Mouse (Mus musculus) hindbrain, embryonic 13.5 days (tissue): ENCODE measurements around the gene A4galt. TPM values are rescaled to one million over a fixed set of nuclear protein-coding genes. Genes with fewer than 3 reads are reported as not detected.

ENCODE experiments used
- ATAC-seq: fragments of 200-750 bp; cut with Nextera tagmentation; 2 replicates; pipeline ENCODE4 v1.8.0; 2017; ENCODE audit warnings: moderate TSS enrichment; ENCODE audit not compliant: low FRiP score
- H3K27ac ChIP-seq: fragments of 300-500 bp; sonication (generic); 2 replicates; pipeline ENCODE4 v1.5.1; 2015; ENCODE audit warnings: inconsistent platforms, mild to moderate bottlenecking, moderate library complexity
- H3K27me3 ChIP-seq: fragments of 300-500 bp; sonication (generic); 2 replicates; pipeline ENCODE4 v1.6.1; 2015; ENCODE audit warnings: mild to moderate bottlenecking, inconsistent platforms
- H3K36me3 ChIP-seq: fragments of 300-500 bp; sonication (generic); 2 replicates; pipeline ENCODE4 v1.6.1; 2015; ENCODE audit warnings: mild to moderate bottlenecking, inconsistent platforms
- H3K4me1 ChIP-seq: fragments of 300-500 bp; sonication (generic); replicated peaks from 2 replicates; pipeline ENCODE4 v1.6.1; 2015; ENCODE audit warnings: inconsistent platforms
- H3K4me2 ChIP-seq: fragments of 300-500 bp; sonication (generic); 2 replicates; pipeline ENCODE4 v1.6.1; 2015; ENCODE audit warnings: inconsistent platforms, mild to moderate bottlenecking, moderate library complexity
- H3K4me3 ChIP-seq: fragments of 300-500 bp; sonication (generic); 2 replicates; pipeline ENCODE4 v1.5.1; 2015; ENCODE audit warnings: mild to moderate bottlenecking, inconsistent platforms
- H3K9ac ChIP-seq: fragments of 300-500 bp; sonication (generic); 2 replicates; pipeline ENCODE4 v1.6.1; 2015; ENCODE audit warnings: mild to moderate bottlenecking, inconsistent platforms
- H3K9me3 ChIP-seq: fragments of 300-500 bp; sonication (generic); 2 replicates; pipeline ENCODE4 v1.6.1; 2016; ENCODE audit warnings: inconsistent platforms
- WGBS: fragments of 180-500 bp; shearing (Covaris S2); methylation state at CpG from one replicate; pipeline ENCODE4 v1.1.7; 2015; 5-methylcytosine and 5-hydroxymethylcytosine counted together
- polyA plus RNA-seq: library from polyadenylated mRNA; unstranded; fragments of >200 nt; fragmentation: Nextera tagmentation; extraction: Ambion mirVana; gene quantifications from 2 replicates; pipeline ENCODE4 v1.2.1, GENCODE M21; 2015

A4galt gene
- polyA plus RNA-seq, 1 experiment from 2014 or later, result 3.0 TPM

DNA sequence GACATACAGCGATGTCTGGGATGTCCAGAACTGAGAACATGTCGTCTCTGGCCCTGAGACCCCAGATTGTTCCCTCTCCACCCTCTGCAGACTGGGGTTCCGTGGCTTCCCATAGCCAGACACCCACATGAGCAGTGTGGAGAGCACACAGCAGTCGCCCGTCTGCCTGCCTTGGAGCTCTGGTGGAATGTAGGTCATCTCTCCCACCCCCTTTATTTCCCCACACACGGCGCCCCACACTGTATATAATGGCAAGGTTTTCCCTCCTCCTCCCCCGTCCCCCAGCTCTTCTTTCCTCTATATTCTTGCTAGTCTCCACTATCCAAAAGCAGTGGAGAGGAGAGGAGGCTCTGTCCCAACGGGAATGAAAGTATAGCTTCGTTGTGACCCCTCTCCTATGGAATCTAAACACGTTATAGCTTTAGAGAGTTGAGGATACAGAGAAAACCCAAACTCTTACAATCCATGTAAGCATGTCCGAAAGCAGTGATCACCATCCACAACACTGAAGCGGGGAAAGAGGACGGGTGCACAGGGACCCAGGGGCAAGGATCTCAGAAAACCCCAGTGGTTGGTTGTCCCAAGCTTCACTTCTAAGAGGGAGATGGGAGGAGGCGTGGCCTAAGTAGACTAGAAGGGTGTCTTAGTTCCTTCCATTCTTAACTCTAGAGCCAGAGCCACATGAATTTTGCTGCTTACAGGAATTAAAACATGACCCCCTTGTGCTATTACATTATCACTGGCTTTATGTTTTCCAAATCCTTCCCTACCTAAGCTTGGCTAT lies 13.9 kb downstream of the A4galt start:
- no peak for ATAC-seq
- WGBS, result 66% methylated on average over 14 of the region's 15 CpGs
- no peak overlapping the region for H3K4me2 ChIP-seq
- no peak overlapping the region for H3K9ac ChIP-seq
- no peaks in the 10 kb centered on the region for H3K36me3 ChIP-seq
- no peaks in the 10 kb centered on the region for H3K4me1 ChIP-seq
- H3K9me3 ChIP-seq, result no peaks in the 10 kb centered on the region
- no peak overlapping the region for H3K27ac ChIP-seq
- no peaks in the 10 kb centered on the region for H3K27me3 ChIP-seq
- no peak overlapping the region for H3K4me3 ChIP-seq

DNA sequence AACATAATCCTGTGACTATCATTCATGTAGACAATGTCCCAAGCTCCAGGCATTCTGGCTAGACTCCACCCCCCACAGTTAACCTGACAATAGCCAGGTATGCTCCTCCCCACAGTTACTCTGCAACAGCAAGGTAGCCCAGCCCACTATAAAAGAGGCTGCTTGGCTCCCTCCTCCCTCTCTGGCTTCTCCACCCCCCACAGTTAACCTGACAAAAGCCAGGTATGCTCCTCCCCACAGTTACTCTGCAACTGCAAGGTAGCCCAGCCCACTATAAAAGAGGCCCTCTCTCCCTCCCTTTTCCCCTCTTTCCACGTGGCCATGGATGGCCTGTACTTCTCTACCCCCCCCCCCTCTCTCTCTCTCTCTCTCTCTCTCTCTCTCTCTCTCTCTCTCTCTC lies 14.8 kb downstream of the A4galt start:
- no peaks in the 10 kb centered on the region for H3K27me3 ChIP-seq
- H3K4me2 ChIP-seq, result no peak overlapping the region
- H3K9me3 ChIP-seq, result no peaks in the 10 kb centered on the region
- H3K27ac ChIP-seq, result no peak overlapping the region
- no peaks in the 10 kb centered on the region for H3K36me3 ChIP-seq
- ATAC-seq, result no peak
- no peaks in the 10 kb centered on the region for H3K4me1 ChIP-seq
- WGBS, result 0% methylated on average over 1 of the region's 1 CpGs
- H3K4me3 ChIP-seq, result no peak overlapping the region
- no peak overlapping the region for H3K9ac ChIP-seq

DNA sequence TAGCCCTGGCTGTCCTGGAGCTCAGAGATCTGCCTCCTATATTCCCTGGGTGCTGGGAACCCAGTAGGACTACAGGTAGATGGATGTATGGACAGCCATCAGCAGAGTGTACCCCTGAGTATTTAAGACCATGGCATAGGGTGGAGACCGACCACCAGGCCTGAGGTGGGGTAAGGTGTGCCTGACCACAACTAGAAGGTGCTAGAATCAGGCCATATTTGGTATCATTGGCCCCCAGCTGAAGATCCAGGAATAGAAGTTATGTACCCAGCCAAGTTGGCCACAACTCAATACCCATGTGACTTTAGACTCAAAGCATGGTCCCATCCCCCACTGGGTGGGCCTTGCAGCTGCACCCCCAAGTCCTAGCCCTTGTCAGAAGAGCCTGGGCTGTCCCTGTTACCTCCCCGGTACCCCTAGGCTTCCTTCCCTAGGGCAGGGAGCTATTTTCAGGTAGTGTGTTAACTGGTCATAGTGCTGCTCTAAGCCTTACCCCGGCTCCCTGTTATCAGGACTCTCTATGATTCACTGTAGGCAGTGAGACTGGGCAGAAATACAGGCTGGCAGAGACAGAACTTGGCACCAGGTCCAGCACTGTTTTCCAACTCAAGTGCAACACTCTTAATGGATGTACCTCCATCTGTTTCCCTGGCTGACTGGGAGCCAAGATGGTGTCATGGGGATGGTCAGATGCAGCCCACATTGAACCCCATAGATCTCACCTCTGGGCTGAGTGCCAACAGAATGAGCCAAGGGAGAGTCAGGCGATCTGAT lies 18.2 kb downstream of the A4galt start:
- WGBS, result 84% methylated on average over 4 of the region's 4 CpGs
- Histone ChIP-seq H3K4me1 (no peaks in the 10 kb centered on the region), H3K4me3 (no peak overlapping the region), H3K36me3 (no peaks in the 10 kb centered on the region), H3K27me3 (no peaks in the 10 kb centered on the region), H3K9ac (no peak overlapping the region), H3K4me2 (no peak overlapping the region), H3K27ac (no peak overlapping the region), H3K9me3 (no peaks in the 10 kb centered on the region)
- no peak for ATAC-seq

DNA sequence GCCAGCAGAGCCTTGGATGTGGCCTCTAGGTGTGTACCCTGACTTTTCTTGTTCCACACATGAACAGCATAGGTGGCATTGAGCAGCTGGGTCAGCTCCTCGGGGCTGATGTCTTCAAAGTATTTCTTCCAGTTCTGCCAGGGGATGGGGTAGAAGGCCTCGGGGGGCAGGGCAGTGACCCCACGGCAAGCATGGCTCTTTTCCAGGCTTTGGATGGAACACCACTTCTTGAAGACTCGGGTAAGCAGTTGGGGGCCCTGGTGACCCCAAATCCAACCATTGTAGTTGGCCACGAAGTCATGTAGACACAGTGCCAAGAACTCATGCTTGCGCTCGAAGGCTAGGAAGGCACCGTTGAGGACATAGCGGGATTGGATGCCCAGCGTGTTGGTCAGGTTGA lies 24.0 kb downstream of the A4galt start:
- Histone ChIP-seq H3K36me3 (no peaks in the 10 kb centered on the region), H3K4me1 (peaks cover 21% of the 10 kb centered on the region), H3K9ac (no peak overlapping the region), H3K9me3 (no peaks in the 10 kb centered on the region), H3K27ac (no peak overlapping the region), H3K4me3 (no peak overlapping the region), H3K4me2 (no peak overlapping the region), H3K27me3 (no peaks in the 10 kb centered on the region)
- WGBS, result 93% methylated on average over 10 of the region's 10 CpGs
- ATAC-seq, result no peak

DNA sequence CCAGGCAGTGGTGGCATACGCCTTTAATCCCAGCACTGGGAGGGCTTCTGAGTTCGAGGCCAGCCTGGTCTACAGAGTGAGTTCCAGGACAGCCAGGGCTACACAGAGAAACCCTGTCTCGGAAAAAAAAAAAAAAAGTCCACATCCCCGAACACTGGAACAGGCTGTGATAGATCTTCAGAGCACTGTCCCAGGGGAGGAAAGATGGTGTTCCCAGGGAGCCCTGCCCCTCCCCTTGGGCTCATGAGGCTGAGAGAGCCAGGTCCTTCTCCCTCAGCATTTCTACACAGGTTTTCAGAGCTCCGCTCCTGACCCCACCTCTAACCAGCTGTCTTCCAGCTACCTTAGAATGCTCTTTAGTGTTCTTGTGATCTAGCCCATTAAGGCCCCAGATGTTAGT lies 24.7 kb downstream of the A4galt start:
- no peaks in the 10 kb centered on the region for H3K9me3 ChIP-seq
- H3K36me3 ChIP-seq, result no peaks in the 10 kb centered on the region
- peaks cover 21% of the 10 kb centered on the region for H3K4me1 ChIP-seq
- no peak overlapping the region for H3K4me3 ChIP-seq
- no peak overlapping the region for H3K27ac ChIP-seq
- WGBS, result 91% methylated on average over 5 of the region's 5 CpGs
- H3K27me3 ChIP-seq, result no peaks in the 10 kb centered on the region
- ATAC-seq, result no peak
- H3K4me2 ChIP-seq, result no peak overlapping the region
- H3K9ac ChIP-seq, result no peak overlapping the region

DNA sequence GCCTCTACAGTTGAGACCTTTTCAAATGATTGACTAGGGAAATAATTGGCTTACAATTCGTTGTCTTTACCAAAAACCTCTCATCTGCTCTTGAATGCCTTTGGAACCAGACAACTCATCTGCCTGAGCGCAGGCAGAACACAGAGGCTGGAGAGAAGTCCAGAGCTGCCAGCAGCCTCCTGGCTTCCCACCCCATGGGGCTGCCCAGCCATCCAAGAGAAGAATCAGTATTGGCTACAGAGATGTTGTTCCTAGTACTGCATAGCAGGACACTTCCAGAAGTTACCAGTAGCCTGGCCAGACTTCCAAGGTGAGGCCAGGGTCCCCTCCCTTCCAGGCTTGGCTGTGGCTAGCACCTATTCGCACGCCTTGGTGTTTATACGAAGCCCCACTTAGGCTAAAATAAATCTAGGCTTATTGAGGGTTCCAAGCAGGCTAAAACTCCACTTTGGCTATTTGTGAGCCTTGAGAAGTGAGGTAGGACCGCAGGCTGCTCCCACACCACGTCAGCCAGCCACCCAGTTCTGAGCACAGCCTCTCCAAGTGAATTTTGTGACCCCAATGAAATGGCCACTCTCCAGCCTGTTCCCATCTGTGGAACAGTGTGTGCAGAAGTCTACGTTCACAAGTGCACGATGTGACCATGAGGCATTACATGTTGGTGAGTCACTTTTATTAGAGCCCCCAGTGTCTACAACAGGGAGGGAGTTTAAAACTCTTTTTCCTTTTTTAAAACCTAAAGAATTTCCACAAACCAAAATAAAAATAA lies 25.3 kb downstream of the A4galt start:
- ATAC-seq, result no peak
- no peak overlapping the region for H3K9ac ChIP-seq
- no peaks in the 10 kb centered on the region for H3K36me3 ChIP-seq
- H3K9me3 ChIP-seq, result no peaks in the 10 kb centered on the region
- peaks cover 21% of the 10 kb centered on the region for H3K4me1 ChIP-seq
- H3K27me3 ChIP-seq, result no peaks in the 10 kb centered on the region
- 87% methylated on average over 9 of the region's 9 CpGs for WGBS
- no peak overlapping the region for H3K4me2 ChIP-seq
- H3K4me3 ChIP-seq, result no peak overlapping the region
- no peak overlapping the region for H3K27ac ChIP-seq

DNA sequence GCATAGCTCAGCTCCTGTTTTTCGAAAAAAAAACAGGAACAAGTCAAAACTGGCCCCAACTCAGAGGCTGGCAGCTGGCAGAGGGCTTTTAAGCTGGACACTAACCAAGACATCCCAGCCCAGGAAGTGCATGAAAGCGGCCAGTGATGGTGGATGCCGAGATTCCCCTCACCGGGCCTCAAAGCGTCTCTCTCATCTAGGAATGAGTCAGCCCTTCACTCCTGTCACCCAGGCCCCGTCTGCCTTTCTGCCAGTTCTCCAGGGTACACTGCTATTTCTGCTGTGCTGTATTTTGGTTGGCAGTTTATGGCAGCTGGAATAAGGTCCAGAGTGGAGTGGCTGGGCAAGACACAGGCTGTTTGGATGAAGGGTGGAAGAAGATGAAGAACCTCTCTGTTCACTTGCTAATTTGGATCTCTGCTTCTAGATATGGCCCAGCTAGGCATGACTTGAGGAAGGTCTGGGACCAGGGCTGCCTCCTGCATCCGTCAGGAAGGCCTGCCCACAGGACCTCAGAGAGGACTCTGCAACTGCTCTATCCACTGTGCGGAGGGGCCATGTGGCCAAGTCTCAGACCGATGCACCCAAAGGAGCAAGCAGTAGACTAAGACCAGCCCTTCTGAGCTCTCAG lies 27.3 kb downstream of the A4galt start:
- H3K4me2 ChIP-seq, result no peak overlapping the region
- 0 out of 2 replicates have a peak overlapping the region, but pooled peaks have one; percentile 46 for H3K9ac ChIP-seq
- peaks cover 21% of the 10 kb centered on the region for H3K4me1 ChIP-seq
- WGBS, result 53% methylated on average over 9 of the region's 9 CpGs
- ATAC-seq, result no peak
- 0 out of 2 replicates have a peak, but pooled peaks cover 3% of the 10 kb centered on the region for H3K9me3 ChIP-seq
- peak overlapping the region; percentile 72; the same call in 1 of the 2 replicates for H3K27ac ChIP-seq
- no peak overlapping the region for H3K4me3 ChIP-seq
- H3K27me3 ChIP-seq, result no peaks in the 10 kb centered on the region
- no peaks in the 10 kb centered on the region for H3K36me3 ChIP-seq

DNA sequence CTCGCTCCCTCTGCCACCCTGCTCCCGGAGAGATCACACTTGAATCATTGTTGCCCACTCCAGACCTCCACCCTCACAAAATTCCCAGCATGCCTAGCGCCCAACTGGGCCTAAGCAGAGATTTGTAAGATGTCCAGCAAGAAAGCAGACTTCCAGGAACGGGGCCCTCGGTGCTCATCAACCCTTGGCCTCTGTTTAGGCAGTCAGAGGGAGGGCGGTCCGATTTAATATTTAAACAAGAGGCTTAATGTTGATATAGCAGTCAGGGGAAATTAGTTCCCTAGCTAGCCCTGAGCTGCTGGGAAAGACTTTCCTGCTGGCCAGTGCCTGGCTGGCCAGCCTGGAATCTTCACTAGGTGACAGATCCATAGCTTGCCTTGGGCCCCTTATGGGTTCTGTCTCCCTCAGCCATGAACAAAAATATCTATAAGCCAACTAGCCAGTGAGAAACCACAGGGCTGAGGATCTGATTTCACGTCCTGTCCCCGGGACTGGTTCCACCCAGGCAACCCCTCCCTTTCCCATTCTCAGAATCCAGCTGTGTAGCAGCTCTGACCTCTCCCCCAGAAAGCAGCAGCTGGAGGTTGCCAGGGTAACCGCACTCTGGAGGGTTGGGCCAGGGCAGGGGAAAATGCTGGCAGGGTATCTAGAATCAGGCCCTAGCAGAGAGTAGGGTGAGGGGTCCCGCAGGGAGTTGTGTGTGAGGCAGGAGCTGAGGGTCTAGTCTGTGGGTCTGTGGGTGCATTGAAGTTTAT lies 28.2 kb downstream of the A4galt start:
- H3K9me3 ChIP-seq, result 0 out of 2 replicates have a peak, but pooled peaks cover 4% of the 10 kb centered on the region
- no peaks in the 10 kb centered on the region for H3K36me3 ChIP-seq
- H3K9ac ChIP-seq, result peak overlapping the region; percentile 46; the same call in 1 of the 2 replicates
- peak; percentile 17; the same call in 1 of the 2 replicates for ATAC-seq
- H3K27ac ChIP-seq, result peak overlapping the region; percentile 72
- H3K4me1 ChIP-seq, result peaks cover 21% of the 10 kb centered on the region
- H3K27me3 ChIP-seq, result no peaks in the 10 kb centered on the region
- 39% methylated on average over 11 of the region's 11 CpGs for WGBS
- H3K4me3 ChIP-seq, result no peak overlapping the region
- H3K4me2 ChIP-seq, result no peak overlapping the region

DNA sequence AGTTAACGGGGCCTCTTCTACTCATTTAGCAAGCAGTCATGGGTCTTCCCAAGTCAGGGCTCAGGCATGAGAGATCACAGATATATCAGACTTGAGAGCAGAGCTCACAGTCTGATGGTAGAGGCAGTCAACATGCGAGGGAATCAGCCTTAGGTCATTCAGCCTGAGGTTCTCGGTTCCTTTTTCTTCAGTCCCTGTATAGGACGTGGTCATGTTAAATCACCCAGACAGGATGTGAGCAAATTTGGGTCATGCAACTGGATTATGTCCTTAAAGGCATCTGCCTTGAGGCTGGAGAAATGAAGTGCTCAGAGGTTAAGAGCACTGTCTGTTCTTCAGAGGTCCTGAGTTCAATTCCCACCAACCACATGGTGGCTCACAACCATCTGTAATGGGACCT lies 29.9 kb downstream of the A4galt start:
- H3K27me3 ChIP-seq, result no peaks in the 10 kb centered on the region
- H3K4me2 ChIP-seq, result no peak overlapping the region
- no peak for ATAC-seq
- peaks cover 21% of the 10 kb centered on the region for H3K4me1 ChIP-seq
- 93% methylated on average over 4 of the region's 4 CpGs for WGBS
- no peak overlapping the region for H3K4me3 ChIP-seq
- H3K36me3 ChIP-seq, result no peaks in the 10 kb centered on the region
- H3K27ac ChIP-seq, result no peak overlapping the region
- 0 out of 2 replicates have a peak, but pooled peaks cover 4% of the 10 kb centered on the region for H3K9me3 ChIP-seq
- H3K9ac ChIP-seq, result no peak overlapping the region

DNA sequence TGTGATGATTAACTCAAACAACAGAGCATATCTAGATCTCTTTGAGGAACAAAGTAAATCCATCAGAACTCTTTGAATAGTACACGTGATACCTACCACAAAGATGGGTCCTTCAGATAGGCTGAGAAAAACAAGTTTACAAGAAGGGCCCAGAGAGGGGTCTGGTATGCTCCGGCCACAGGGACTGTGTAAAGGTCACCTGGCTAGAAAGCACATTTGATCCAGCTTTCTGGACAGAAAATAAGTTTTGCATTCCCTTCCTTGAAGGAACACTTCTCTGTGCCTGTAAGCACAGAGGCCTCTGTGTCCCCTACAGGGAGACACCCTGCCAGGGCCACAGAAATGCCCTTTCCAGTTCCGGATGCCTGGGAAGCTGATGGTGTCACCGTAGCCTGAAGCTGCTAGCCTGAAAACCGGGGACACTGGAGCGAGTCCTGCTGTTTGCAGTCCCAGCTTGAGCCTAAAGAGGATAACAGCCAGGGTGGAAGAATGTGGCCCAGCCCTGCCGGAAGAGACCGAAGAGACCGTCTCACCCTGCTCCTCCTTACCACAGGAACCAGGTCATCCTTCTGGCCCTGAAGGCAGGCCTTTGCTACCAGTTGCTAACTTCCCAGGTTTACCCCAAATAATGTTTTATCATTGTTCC lies 31.1 kb downstream of the A4galt start:
- no peaks in the 10 kb centered on the region for H3K27me3 ChIP-seq
- H3K36me3 ChIP-seq, result no peaks in the 10 kb centered on the region
- WGBS, result 55% methylated on average over 9 of the region's 9 CpGs
- H3K4me1 ChIP-seq, result peaks cover 32% of the 10 kb centered on the region
- no peak overlapping the region for H3K9ac ChIP-seq
- H3K27ac ChIP-seq, result no peak overlapping the region
- no peak overlapping the region for H3K4me3 ChIP-seq
- ATAC-seq, result no peak
- 0 out of 2 replicates have a peak, but pooled peaks cover 4% of the 10 kb centered on the region for H3K9me3 ChIP-seq
- H3K4me2 ChIP-seq, result no peak overlapping the region
